Mouse (Mus musculus) myocyte (in vitro differentiated cells): ENCODE measurements around the gene Dse.

ENCODE experiments used
- CEBPB ChIP-seq: IDR thresholded peaks from 2 replicates; pipeline ENCODE4 v1.6.1; 2011; ENCODE audit warnings: mild to moderate bottlenecking, moderate library complexity; ENCODE audit not compliant: poor library complexity, insufficient read depth, severe bottlenecking
- E2F4 ChIP-seq: IDR thresholded peaks from one replicate; pipeline ENCODE4 v1.6.1; 2011; ENCODE audit warnings: mild to moderate bottlenecking, control low read depth, moderate library complexity; ENCODE audit not compliant: insufficient read depth
- MAX ChIP-seq: IDR thresholded peaks from one replicate; pipeline ENCODE4 v1.6.1; 2011; ENCODE audit warnings: low read depth, mild to moderate bottlenecking, control low read depth
- MYOD1 ChIP-seq, 3 experiments: IDR thresholded peaks; one replicate each; pipeline ENCODE4 v1.6.1; 2011; ENCODE audit warnings: control low read depth in 2 of 3, low read depth in 2 of 3, mild to moderate bottlenecking in 2 of 3, moderate library complexity in 1 of 3; ENCODE audit not compliant: insufficient read length in 2 of 3, control insufficient read depth in 1 of 3
- MYOG ChIP-seq, 3 experiments: IDR thresholded peaks; one replicate each; pipeline ENCODE4 v1.6.1; 2011; ENCODE audit warnings: control low read depth in 2 of 3, low read depth in 2 of 3, mild to moderate bottlenecking in 2 of 3; ENCODE audit not compliant: insufficient read length in 2 of 3, control insufficient read depth in 1 of 3, insufficient read depth in 1 of 3
- POLR2A ChIP-seq: IDR thresholded peaks from one replicate; pipeline ENCODE4 v1.6.1; 2011; ENCODE audit warnings: low read depth, mild to moderate bottlenecking, control low read depth, moderate library complexity; ENCODE audit not compliant: insufficient read length
- REST ChIP-seq: IDR thresholded peaks from one replicate; pipeline ENCODE4 v1.6.1; 2011; ENCODE audit warnings: mild to moderate bottlenecking, control low read depth, moderate library complexity; ENCODE audit not compliant: insufficient read depth, insufficient read length
- SRF ChIP-seq: IDR thresholded peaks from one replicate; pipeline ENCODE4 v1.6.1; 2011; ENCODE audit warnings: low read depth; ENCODE audit not compliant: control insufficient read depth, insufficient read length
- TCF12 ChIP-seq: IDR thresholded peaks from one replicate; pipeline ENCODE4 v1.6.1; 2011; ENCODE audit warnings: mild to moderate bottlenecking, control low read depth; ENCODE audit not compliant: poor library complexity, insufficient read depth, severe bottlenecking
- USF1 ChIP-seq: IDR thresholded peaks from one replicate; pipeline ENCODE4 v1.6.1; 2011; ENCODE audit warnings: low read depth, mild to moderate bottlenecking, control low read depth, moderate library complexity

DNA sequence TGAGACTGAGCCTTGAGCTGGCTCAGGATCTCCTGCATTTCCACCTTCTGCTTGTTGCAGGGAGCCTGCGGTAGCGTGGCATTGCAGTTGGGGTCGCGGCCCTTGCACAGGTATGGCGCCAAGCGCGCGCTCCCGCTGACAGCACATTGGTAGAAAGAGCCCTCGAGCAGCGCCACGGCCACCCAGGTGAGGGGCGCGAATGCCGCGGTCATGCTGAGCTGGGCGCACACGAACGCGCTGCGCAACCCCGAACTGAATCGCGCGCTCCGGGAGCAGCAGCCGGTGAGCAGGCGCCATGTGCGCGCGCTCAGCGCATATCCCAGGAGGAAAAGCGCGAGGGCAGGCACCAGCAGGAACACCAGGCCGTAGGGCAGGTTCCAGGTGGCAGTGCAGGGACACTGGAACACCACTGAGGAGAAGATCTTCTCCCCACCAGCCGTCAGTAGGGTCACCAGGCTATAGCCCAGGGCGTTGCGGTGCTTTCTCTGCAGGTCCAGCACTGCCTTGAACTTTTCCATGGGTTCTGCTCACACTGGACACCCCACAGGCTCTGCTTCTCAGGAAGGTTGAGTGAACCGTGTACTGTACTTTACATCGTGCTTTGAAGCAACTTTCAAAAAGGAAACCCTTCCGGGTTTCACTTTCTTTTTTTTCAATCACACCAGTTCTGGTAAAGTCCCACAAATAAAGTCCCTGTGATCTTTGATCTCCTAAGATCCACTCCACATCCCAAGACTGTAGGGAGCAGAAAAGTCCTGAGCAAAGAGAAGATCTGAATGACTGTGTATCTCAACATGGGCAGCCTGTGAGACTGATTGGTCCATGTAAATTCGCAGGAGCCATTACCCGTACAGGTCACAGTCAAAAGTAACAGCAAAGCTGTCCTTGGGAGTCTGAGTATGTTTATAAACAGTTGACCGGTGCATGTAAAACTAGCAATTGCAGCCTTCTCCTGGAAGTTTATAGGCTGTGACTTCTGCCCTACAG is 79.8 kb downstream of the Dse start, which contains the start of gene Calhm6:
- TF ChIP-seq CEBPB (no peak), POLR2A (no peak), TCF12 (no peak), MAX (no peak), SRF (no peak), E2F4 (no peak), USF1 (no peak), REST (no peak), MYOD1 (IDR thresholded peaks at IDR 0.05; ENCODE audit: control insufficient read depth in 1 of 3, insufficient read length in 2 of 3, low read depth in 2 of 3) (no peak), MYOG (IDR thresholded peaks at IDR 0.05; ENCODE audit: control insufficient read depth in 1 of 3, insufficient read depth in 1 of 3, insufficient read length in 2 of 3, low read depth in 2 of 3) (no peak)
